Mouse (Mus musculus) brain, adult 2 months (tissue): ENCODE data around the gene Slc25a12.
"Not testable (repeated sequence)": the region's sequence is repeated elsewhere in the genome, so short reads cannot be mapped to it uniquely, and the experiment has no call there.

Experiments
- DNase-seq: peaks from one replicate; pipeline ENCODE4 v3.0.0; 2011; ENCODE audit warnings: low read depth, low spot score

The Slc25a12 gene

GRCm38 (mm10) chr2:71367125-71367880 is at the start of gene Slc25a12:
Slc25a12 (minus strand) TSS chr2:71367749.
- DNase-seq: peak; percentile 93

GRCm38 (mm10) chr2:71405613-71406012 is 38.1 kb upstream of the Slc25a12 start:
- no peak for DNase-seq

- no peak for DNase-seq
Observed at GRCm38 (mm10) chr2:71389864-71390263, 22.3 kb upstream of the Slc25a12 start.

GRCm38 (mm10) chr2:71388951-71389763 is 21.6 kb upstream of the Slc25a12 start, which contains the start of gene Hat1:
Hat1 (plus strand) TSS chr2:71388958.
- DNase-seq: peak; percentile 98

GRCm38 (mm10) chr2:71387766-71388165 is 20.2 kb upstream of the Slc25a12 start:
- no peak for DNase-seq

- no peak for DNase-seq
Observed at GRCm38 (mm10) chr2:71383890-71384289, 16.3 kb upstream of the Slc25a12 start.

GRCm38 (mm10) chr2:71381962-71382361 is 14.4 kb upstream of the Slc25a12 start:
- DNase-seq: no peak

GRCm38 (mm10) chr2:71377426-71377825 is 9.9 kb upstream of the Slc25a12 start:
- DNase-seq: no peak

GRCm38 (mm10) chr2:71376433-71376906 is 8.9 kb upstream of the Slc25a12 start:
- no peak for DNase-seq

GRCm38 (mm10) chr2:71374275-71375155 is 7.0 kb upstream of the Slc25a12 start:
- DNase-seq: no peak

- DNase-seq: not testable (repeated sequence)
Observed at GRCm38 (mm10) chr2:71372261-71372660, 4.7 kb upstream of the Slc25a12 start.

GRCm38 (mm10) chr2:71371790-71372189 is 4.2 kb upstream of the Slc25a12 start:
- peak; percentile 90 for DNase-seq

GRCm38 (mm10) chr2:71368086-71368485 is 537 bp upstream of the Slc25a12 start:
- no peak for DNase-seq

GRCm38 (mm10) chr2:71366618-71367124 is 878 bp downstream of the Slc25a12 start:
- DNase-seq: peak; percentile 45

GRCm38 (mm10) chr2:71360192-71360591 is 7.4 kb downstream of the Slc25a12 start:
- no peak for DNase-seq

GRCm38 (mm10) chr2:71358347-71358746 is 9.2 kb downstream of the Slc25a12 start:
- no peak for DNase-seq

GRCm38 (mm10) chr2:71354055-71354425 is 13.5 kb downstream of the Slc25a12 start:
- DNase-seq: no peak

GRCm38 (mm10) chr2:71353306-71354054 is 14.1 kb downstream of the Slc25a12 start:
- no peak for DNase-seq

- no peak for DNase-seq
Observed at GRCm38 (mm10) chr2:71351727-71351987, 15.9 kb downstream of the Slc25a12 start.

- DNase-seq: no peak
Observed at GRCm38 (mm10) chr2:71350904-71351726, 16.4 kb downstream of the Slc25a12 start.
